Mouse (Mus musculus) C3H10T1/2 (cell line): ENCODE results near the gene Kctd7. TPM values are rescaled to one million over a fixed set of nuclear protein-coding genes. Genes with fewer than 3 reads are reported as not detected.

ENCODE experiments used
- polyA plus RNA-seq, 2 experiments: library from polyadenylated mRNA; unstranded; fragments of >200 nt; fragmentation: generic; extraction: Trizol; gene quantifications; one replicate each; pipeline ENCODE4 v1.2.1; 2012; ENCODE audit warnings: missing spikeins in 2 of 2

The Kctd7 gene
- polyA plus RNA-seq: 1 to 10 TPM in 1 of 2 experiments, under 1 TPM in 1; 0.36 to 4.6 TPM

GRCm38 (mm10) chr5:130144334-130145312 is at the start of gene Kctd7:
Kctd7 (plus strand) TSS chr5:130144861.

DNA sequence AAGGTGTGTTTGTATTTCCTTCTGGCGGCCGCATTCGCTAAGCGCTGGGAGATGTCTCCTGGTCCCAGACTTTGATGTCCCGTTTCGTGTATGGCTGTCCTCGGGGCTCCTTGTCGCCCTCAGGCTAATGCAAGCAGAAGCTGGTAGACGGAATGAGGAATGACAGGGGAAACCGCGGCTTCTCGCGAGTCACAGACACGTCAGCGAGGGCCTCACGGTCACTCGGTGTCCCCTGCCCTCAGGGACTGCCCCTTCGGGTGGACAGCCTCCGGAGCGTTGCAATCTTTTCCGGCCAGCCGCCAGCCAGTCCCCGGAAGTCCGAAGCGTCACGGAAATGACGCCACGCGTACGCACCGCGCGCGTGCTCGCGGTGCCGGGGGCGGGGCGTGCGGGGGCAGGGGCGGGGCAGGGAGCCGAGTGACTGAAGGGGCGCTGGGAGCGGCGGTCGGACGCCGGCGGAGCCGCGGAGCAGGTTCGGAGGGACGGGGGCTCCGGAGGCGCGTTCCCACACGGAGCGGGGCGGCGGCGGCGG is 26.8 kb downstream of the Kctd7 start, which contains the start of gene Rabgef1:
Gene Rabgef1, plus strand, starts transcription at position 376 of the 532 bp plus-strand sequence.

Other genes with a start within 250 kb of the Kctd7 start
- gene Zbed5, start 249.1 kb upstream of the Kctd7 start, polyA plus RNA-seq: 1 to 10 TPM in 1 of 2 experiments, under 1 TPM in 1; 0.33 to 1.1 TPM
- gene Phkg1, start 246.3 kb upstream of the Kctd7 start, polyA plus RNA-seq: 1 to 10 TPM in 1 of 2 experiments, under 1 TPM in 1; 0.05 to 5.7 TPM
- gene Nupr1l, start 236.3 kb upstream of the Kctd7 start, polyA plus RNA-seq: 1 to 10 TPM in 1 of 2 experiments, under 1 TPM in 1; 0.73 to 4.2 TPM
- gene Vkorc1l1, start 202.9 kb upstream of the Kctd7 start, polyA plus RNA-seq: 1 to 10 TPM; 3.9 to 9.1 TPM
- 10 to 100 TPM; 47.4 to 52.4 TPM for gene Gusb, start 141.8 kb upstream of the Kctd7 start, polyA plus RNA-seq
- 10 to 100 TPM; 53.7 to 58.6 TPM for gene Asl, start 115.6 kb upstream of the Kctd7 start, polyA plus RNA-seq
- 10 to 100 TPM; 12.1 to 27.1 TPM for gene Crcp, start 115.6 kb upstream of the Kctd7 start, polyA plus RNA-seq
- 10 to 100 TPM in 1 of 2 experiments, 1 to 10 TPM in 1; 7.0 to 40.9 TPM for gene Tpst1, start 71.5 kb upstream of the Kctd7 start, polyA plus RNA-seq
- 10 to 100 TPM in 1 of 2 experiments, 1 to 10 TPM in 1; 1.7 to 13.0 TPM for gene Rabgef1, start 26.9 kb downstream of the Kctd7 start, polyA plus RNA-seq
- gene Tmem248, start 72.2 kb downstream of the Kctd7 start, polyA plus RNA-seq: 10 to 100 TPM; 14.9 to 21.0 TPM
- 10 to 100 TPM; 10.9 to 29.7 TPM for gene Sbds, start 110.7 kb downstream of the Kctd7 start, polyA plus RNA-seq
- 10 to 100 TPM; 13.8 to 19.3 TPM for gene Tyw1, start 110.8 kb downstream of the Kctd7 start, polyA plus RNA-seq
- under 1 TPM; 0.05 to 0.20 TPM for gene Caln1, start 224.6 kb downstream of the Kctd7 start, polyA plus RNA-seq
- not detected for gene A330070K13Rik, start 239.8 kb downstream of the Kctd7 start, polyA plus RNA-seq